Mouse (Mus musculus): Measurements from ENCODE around the gene Tprkb.
"Not testable (repeated sequence)": the region's sequence is repeated elsewhere in the genome, so short reads cannot be mapped to it uniquely, and the experiment has no call there.

Tprkb gene

DNA sequence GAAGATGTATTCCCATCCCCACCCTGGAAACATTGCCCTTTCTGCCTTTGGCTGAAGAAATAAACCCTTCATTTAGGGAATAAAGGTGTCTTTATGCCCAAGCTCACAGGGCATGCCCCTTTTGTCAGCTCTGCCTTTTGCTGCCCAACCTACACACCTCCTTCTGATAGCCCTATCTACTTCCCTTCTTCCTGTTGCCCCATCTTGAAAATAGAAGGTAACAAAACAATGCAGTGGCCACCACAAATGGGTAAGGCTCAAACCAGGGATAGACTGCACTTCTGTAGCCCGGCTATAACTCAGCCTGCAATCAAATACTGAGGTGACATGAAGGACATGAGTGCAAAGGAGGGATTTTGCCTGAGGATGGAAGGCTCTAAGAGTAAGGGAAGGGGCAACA, 64.1 kb downstream of the Tprkb start:
- no peak for DNase-seq

DNA sequence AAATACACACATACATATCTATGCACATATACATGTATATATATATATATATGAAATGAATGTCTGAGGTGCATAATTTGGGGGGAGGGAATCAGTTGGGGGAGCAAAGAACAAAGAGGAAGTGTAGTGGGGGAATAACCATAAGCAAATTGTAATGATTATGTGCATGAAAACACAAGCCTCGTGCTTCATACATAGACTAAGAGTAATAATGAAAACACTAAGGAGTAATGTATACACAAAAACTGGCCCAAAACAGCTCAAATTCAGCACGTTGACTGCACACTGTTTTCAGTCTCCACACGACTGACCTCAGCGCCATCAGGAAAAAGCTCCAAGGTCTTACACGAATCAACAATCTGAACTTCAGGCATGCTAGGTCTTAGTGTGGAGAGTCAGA, 64.6 kb downstream of the Tprkb start:
- no peak for DNase-seq

DNA sequence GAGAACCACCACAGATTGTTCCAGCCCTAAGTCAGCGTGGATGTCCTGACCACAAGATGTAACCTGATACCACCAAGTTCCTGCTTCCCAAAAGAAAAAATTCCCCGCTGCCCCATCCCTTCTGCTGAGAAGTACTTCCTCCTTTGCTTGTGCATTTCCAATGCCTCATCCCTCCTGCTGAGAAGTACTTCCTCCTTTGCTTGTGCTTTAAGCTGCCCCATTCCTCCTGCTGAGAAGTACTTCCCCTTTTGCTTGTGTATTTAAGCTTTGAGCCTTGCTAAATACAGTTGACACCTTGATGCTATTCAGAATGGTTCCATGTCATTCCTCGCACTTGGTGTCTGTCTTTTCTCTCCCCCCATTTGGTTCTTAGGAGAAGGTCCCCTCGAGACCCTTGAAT, 67.1 kb downstream of the Tprkb start:
- DNase-seq: not testable (repeated sequence)
